Mouse (Mus musculus): Measurements from ENCODE around the gene Dcst2.

Gene Dcst2

DNA sequence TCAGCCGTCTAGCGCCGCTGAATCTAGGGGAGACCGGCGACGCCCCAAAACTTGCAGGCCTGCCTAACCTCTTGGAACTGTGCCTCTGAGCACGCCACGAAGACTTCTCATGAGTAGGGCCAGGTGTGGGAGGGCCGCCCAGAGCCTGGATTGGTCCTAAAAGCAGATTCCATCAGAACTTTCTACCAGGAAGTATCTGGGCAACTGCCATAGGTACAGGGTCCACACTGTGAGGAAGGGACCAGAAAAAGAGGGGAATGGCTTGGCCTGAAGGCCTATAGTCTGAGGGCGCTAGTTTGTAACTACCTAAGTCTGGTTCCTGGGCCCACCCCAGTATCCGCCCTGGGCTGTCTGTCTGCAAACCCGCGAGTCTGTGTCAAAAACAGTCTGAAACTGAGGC, 30.2 kb upstream of the Dcst2 start:
- DNase-seq (ENCODE audit: inconsistent ontology term), result no peak

DNA sequence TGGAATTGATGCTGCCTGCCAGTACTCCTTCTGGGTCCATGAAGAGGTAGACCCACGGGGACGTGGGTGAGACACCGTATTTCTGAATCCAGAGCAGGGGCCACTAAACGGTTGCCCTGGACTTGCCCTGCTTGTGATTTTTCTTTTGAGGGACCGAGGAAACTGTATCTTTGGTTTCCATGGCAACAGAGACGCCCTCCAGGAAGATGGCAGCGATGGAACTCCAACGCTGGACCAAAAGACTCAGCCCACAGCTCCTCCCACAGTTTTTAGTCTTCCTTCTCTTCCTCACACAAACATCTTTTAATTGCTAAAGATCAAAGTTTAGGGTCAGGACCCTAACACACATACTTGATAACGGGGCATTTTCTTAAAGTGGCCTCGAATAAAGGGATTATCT, 29.8 kb upstream of the Dcst2 start:
- DNase-seq (ENCODE audit: inconsistent ontology term), result no peak

DNA sequence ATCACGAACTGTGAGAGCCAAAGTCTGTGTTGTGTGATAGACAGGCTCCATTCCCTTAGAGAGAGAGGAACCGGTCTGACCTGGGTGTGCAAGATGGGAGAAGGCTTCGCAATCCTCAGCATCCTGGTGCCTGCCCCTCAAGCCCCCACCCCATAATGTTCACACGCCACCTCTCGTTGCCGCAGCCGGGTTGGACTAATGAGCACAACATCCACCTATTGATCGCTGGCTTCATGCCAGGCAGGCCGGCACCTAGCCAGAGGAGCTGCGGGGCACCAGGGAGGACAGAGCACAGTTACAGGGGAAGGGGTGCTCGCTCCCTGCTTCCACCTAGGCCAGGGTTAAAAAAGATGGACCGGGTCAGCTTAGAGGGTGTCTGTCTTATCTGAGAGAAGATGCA, 29.3 kb upstream of the Dcst2 start:
- DNase-seq (ENCODE audit: inconsistent ontology term), result no peak

- DNase-seq (ENCODE audit: inconsistent ontology term), result no peak
Observed at GRCm38 (mm10) chr3:89333053-89333452, 28.7 kb upstream of the Dcst2 start.

DNA sequence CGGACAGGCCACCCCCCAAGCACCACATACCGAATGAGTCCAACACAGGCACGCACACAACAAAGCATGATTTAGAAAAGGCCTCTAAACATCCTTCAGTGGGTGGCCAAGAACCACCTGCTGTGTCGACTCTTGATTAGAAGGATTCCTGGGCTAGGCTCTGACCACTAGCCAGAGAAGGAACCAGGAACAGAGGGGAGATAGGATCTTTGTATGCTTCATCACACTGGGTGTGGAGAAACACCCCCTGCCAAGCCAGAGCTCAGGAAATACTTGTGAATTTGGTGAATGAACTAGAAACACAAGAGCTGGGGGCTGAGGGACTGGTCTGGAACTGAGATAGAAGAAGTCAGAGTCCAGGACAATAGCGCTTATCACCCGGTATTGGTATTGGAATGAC, 25.2 kb upstream of the Dcst2 start:
- DNase-seq (ENCODE audit: inconsistent ontology term), result peak; percentile 44

DNA sequence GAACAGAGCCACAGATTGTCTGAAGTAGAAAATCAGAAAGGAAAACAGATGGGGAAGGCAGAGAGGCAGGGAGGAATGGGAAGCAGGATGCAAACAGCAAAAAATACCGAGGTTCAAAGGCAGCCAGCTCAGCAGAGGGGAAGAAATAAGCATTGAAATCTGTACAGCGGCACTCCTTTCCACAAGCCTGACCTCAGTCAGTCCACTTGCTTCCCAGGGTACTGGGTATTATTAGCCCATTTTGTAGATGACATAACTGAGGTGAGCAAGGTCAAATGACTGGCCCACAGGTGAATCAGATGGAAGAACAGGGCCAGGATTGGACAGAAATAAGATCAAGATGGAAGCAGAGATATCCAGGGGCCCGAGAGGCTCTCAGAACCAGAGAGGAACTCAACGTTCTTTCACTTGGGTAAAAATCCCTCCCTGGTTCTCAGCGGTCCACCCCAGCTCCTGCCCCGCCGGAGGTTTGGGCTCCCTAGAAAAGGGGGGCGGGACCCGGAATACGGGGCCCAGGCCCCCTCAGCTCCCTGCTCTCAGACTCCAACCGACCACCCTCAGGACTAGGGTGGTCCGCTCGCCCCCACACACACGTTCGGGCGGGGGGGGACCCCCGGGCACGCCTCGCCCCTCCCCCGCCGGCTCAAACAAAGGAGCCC, 24.6 kb upstream of the Dcst2 start:
- DNase-seq (ENCODE audit: inconsistent ontology term), result peak; percentile 24

DNA sequence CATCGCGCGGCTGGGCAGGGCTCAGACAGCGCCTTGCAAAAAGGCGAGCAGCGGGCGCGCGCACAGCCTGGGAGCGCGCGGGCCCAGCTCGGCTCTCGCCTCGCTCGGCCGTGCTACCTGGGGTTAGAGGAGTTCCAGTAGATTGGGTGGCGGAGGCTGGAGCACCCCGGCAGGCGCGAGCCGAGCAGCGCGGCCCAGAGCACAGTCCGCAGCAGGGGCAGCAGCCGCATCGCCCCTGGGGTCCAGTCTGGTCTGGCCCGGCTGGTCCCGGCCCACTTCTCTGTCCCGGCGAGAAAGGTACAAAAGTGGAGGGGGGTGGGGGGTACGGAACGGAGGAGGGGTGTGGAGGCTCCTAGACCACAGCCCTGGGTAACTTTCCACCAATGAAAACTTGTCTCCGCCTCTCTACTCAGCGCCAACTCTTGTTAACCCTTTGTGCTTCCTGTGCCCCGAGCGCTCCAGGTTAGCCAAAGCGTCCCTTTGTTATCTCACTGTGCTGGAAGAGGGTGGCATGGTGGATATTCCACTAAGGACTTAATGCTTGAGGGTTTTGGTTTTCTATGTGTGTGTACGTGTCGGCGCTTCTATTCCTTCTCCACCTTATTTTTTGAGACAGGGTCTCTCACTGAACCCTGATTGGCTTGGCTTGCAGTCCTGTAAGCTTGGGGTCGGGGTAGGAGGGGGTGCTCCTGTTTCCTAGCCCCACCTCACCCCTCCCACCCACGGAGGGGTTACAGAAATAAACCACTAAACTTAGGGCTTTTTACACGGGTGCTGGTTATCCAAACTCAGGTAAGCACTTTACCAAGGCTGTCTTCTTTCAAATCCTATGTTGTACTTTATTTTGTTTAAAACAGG, 23.8 kb upstream of the Dcst2 start, which contains the start of gene Efna4:
Efna4 (minus strand) TSS at position 308 of the 858 bp plus-strand sequence.
- peak; percentile 86 for DNase-seq (ENCODE audit: inconsistent ontology term)

GRCm38 (mm10) chr3:89339416-89339815, 22.4 kb upstream of the Dcst2 start:
- DNase-seq (ENCODE audit: inconsistent ontology term), result peak; percentile 73

DNA sequence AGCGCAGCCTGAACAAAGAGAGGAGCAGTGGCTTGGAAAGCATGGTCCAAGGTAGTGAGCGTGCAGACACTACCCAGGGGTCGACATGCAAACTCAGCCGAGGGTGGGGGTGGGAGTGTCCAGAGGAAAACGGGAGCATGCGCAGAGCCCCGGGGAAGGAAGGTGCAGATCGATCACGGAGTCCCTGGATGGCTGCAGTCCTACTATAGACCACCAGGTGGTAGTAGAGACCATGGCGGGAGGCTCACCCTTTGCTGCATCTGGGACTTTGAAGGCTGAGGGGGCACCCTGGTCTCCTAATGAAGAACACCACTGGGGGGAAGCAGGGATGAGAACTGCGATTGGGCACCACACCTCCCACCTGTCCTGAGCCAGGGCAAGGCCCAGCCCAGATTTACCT, 21.3 kb upstream of the Dcst2 start:
- DNase-seq (ENCODE audit: inconsistent ontology term), result peak; percentile 72

- no peak for DNase-seq (ENCODE audit: inconsistent ontology term)
Observed at GRCm38 (mm10) chr3:89341794-89342193, 20.0 kb upstream of the Dcst2 start.

GRCm38 (mm10) chr3:89343279-89343678, 18.5 kb upstream of the Dcst2 start:
- DNase-seq (ENCODE audit: inconsistent ontology term), result no peak

GRCm38 (mm10) chr3:89346815-89347540, 14.8 kb upstream of the Dcst2 start:
- no peak for DNase-seq (ENCODE audit: inconsistent ontology term)

- DNase-seq (ENCODE audit: inconsistent ontology term), result no peak
Observed at GRCm38 (mm10) chr3:89347916-89348315, 13.9 kb upstream of the Dcst2 start.

DNA sequence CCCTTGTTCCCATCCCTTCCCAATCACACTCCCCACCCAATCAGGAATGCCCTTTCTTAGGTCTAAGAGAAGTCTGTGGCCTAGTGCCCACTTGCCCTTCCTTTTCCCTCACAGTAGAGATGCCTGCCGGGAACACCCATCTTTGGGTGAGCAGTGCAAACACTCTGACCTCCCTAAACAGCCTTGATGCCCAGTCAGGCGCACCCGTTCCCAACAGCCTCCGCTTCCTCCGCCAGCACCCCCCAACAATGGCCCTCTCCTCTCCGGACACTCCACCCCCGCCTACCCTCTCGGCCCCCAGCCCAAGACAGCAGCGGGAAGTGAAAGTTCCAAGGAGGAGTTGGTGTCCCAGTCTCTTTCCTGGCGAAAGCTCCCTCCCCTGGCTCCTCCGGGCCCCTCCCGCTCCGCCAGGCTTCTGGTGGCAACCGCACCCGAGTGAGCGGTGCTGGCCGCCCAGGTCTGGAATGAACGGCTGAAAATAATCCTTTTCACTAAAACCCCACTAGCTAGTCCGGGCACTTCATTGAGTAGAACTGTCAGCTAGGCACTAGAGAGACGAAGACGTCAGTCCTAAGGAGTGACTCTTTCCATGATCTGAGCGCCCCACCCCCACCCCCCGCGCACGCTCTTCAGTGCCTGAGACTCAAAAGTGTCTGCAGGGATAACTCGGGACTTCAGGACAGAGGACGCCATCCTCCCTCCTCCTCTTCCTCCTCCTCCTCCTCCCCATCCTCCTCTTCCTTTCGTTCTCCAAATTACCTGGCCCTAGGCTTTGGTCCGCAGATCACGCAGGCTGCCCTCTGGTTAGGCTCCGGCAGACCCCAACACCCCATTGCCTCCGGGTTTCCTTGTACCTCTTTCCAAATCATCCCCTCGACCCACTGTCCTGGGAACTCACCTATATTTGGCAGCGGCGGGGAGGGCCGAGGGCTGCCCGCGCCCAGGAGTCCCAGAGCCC, 12.6 kb upstream of the Dcst2 start:
- DNase-seq (ENCODE audit: inconsistent ontology term), result peak; percentile 62

- peak; percentile 95 for DNase-seq (ENCODE audit: inconsistent ontology term)
Observed at GRCm38 (mm10) chr3:89349869-89350501, 11.8 kb upstream of the Dcst2 start, which contains the start of gene Adam15. TSS of gene Adam15 (minus strand) at chr3:89349996.

- no peak for DNase-seq (ENCODE audit: inconsistent ontology term)
Observed at GRCm38 (mm10) chr3:89351271-89351670, 10.5 kb upstream of the Dcst2 start.

DNA sequence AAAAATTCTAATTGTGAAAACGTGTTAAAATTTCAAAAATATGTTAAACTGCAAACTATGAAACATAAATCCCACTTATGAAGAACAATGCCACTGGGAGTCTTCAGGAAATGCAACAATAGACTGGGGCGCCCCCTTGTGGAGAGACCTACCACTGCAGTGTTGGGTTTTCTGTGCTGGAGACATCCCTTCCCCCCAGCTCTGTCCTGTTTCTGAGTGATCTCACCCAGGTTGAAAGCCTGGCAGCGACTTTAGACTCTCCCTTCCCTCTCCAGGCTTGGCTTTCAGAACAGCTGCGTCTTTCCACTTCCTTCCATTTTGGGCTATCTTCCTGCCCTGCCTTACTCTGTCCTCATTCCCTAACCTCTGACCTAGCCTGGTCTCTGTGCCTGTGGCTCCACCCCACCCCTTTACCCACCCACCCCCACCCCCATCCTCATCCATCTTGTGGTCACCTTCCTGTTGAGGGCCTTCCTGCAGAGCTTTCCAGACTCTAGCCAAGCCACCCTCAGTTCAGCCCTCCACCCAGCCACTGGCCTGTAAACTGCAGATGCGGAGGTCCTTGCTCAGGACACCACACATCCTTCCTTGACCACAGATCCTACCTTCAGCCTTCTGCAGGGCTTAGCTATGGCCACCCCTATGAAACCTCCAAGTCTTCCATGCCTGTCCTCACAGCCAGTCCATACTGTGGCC, 6.8 kb upstream of the Dcst2 start:
- DNase-seq (ENCODE audit: inconsistent ontology term), result peak; percentile 80

DNA sequence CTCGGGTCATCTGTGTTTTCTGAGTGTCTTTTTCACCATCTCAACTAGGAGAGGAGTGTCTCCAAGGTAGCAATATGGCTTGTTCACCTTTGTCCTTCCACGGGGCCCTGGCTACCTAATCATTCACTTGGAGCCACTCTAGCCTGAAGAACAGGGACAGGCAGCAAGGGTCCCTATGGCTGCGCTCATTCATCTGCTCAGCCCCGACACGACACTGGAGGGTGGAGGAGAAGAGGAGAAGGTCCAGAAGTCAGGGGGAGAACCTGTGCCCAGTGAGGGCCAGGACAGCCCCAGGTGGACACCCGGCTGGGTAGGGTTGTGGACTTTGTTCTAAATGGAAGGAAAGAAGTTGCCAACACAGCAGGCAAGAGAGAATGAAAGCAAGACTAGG, 6.3 kb upstream of the Dcst2 start:
- no peak for DNase-seq (ENCODE audit: inconsistent ontology term)

DNA sequence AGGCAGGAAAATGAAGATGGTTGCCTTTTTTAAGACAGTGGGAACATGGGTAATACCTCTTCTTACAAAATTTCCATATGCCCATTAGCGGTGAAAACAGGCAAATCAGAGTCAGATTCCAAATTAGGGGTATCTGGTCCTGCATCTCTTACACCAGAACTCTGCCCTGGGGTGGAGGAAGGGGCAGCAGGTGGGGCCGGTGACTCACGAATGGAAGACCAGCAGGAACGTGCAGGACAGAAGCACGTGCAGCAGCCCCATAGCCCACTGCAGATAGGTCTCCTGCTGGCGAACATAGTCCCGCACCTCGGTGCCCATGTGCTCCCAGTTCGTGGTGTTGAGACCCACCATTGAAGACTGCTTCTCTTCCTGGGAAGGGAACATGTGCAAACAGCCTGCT, 5.7 kb upstream of the Dcst2 start:
- DNase-seq (ENCODE audit: inconsistent ontology term), result no peak

GRCm38 (mm10) chr3:89359630-89360029, 2.1 kb upstream of the Dcst2 start:
- DNase-seq (ENCODE audit: inconsistent ontology term), result peak; percentile 84
